Mouse (Mus musculus) urinary bladder, postnatal 14 days (tissue): ENCODE results near the gene Ncoa6.
A peak's percentile ranks its signal among the peaks of the same experiment; 100 is the strongest.

Experiments used
- DNase-seq: peaks from one replicate; pipeline ENCODE4 v3.0.0; 2021; ENCODE audit warnings: low spot score

Ncoa6 gene

DNA sequence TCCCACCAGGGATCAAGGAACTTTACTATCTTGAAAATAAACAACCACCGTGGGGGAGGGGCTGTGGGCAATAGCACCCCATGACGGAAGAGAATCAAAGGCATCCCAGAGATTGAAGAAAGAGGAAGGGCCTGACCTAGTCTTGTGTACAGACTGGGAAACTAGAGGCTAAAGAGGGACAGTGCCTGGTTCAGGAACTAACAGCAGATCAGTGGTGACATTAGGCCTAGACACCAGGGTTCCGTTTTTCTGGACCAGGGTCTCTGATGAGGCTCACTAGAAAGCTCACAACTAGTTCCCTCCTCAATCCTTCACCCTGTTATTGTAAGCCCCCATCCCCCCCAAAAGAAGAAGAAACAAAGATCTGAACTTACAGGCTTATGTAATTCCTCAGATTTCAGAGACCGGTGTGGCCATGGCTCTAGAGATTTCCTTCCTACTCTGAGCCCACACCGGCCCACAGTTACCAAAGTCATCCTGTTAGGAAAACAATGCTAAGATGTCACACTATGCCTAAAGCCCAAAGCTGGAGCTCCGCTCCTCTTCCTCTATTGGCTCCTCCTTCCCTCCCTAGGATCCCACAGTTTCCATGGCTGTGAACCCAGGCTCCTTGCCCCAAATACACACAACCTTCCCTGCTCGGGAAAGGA, 105.9 kb downstream of the Ncoa6 start:
- DNase-seq, result no peak

DNA sequence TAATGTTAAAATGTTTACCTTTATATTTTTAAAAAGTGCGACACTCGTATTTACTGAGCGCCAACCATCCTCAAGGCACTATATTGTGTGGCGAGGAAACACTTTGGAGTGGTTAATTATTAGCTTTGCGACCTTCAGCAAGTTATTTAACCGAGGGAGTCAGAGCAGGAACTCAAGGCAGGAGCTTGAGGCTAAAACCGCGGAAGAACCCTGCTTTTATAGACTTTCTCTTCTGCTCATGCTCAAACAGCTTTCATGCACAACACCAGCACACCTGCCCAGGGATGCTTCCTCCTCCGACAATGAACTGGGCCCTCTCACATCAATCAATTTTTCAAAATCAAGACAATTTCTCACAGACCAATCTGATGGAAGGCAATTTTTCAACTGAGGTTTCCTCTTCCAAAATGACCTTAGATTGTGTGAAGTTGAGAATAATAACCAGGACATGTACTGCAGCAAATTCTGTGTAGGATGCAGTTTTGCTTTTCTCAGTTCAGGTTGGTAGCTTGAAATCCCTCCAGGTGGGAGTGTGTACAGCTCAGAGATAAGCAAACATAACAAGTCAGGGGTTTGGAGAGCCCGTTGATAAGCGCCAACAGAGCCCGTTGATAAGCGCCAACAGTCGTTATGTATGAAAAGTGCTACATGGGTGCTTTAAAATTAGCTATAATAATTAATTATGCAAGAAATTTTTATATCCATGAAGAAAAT, 115.9 kb downstream of the Ncoa6 start:
- DNase-seq, result no peak

DNA sequence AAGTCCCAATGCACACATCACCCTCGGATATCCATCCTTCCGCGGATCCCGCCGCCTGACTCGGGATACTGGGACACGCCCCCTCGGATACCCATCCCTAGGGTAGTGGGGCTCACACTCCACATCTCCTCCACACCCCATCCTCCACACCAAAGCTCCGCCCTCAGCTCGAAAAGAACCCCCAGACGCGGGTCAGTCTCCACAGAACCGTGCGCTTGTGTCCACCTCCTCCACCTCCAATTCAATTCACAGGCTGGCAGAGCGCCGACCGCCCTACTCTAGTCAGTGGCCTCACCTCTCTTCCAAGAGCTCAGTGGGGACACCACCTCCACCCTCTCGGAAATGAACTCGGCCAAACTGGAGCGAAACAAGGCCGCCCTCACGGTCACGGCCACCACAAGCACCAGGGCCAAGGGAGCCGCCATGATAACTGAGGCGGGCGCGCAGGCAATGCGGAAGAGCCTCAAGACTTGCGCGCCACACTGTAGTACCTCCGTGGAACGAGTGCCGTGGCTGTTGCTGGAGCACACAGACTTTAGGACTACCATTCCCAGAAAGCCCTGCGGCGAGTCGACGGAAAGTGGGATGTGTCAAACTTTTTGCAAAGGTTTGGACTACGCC, 116.6 kb downstream of the Ncoa6 start, which contains the start of gene Pigu:
Gene Pigu (minus strand): TSS at position 460 of the 621 bp plus-strand sequence.
- DNase-seq, result peak; percentile 94

DNA sequence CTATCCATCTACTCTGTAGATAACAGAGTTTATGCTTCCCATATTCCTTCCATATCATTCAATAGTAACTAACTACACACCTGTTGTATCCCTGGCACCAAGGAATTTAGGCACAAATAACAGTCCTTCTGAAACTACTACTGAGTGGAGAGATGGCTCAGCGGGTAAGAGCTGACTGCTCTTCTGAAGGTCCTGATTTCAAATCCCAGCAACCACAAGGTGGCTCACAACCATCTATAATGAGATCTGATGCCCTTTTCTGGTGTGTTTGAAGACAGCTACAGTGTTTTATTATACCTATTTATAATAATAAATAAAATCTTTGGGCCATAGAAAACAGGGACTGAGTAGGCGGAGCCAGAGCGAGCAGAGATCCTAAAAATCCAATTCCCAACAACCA, 119.3 kb downstream of the Ncoa6 start:
- no peak for DNase-seq

DNA sequence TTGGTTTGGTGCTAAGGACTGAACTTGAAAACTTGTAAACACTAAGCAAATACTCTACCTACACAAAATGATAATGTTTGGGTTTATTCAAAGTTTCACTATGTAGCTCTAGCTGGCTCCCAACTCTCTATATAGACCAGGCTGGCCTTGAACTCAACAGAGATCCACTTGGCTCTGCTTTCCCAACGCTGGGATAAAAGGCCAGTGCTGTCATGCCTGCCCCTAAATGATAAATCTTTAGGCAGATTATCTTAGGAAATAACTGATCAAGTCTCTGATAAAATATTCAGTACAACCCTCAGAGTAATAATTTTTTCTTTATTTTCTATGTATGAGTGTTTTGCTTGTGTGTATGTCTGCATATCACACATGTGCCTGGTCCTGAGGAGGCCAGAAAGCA, 127.0 kb downstream of the Ncoa6 start:
- no peak for DNase-seq
